Mouse (Mus musculus) kidney, postnatal 14 days (tissue): ENCODE measurements around the gene Nrp1.

Source experiments
- DNase-seq: peaks from one replicate; pipeline ENCODE4 v3.0.0; 2022; ENCODE audit warnings: mixed read lengths

The Nrp1 gene

GRCm38 (mm10) chr8:128358406-128358755 is at the start of gene Nrp1:
Nrp1 (plus strand) TSS chr8:128358604.
- DNase-seq, result peak; percentile 58

GRCm38 (mm10) chr8:128320797-128321196 is 37.6 kb upstream of the Nrp1 start:
- no peak for DNase-seq

DNA sequence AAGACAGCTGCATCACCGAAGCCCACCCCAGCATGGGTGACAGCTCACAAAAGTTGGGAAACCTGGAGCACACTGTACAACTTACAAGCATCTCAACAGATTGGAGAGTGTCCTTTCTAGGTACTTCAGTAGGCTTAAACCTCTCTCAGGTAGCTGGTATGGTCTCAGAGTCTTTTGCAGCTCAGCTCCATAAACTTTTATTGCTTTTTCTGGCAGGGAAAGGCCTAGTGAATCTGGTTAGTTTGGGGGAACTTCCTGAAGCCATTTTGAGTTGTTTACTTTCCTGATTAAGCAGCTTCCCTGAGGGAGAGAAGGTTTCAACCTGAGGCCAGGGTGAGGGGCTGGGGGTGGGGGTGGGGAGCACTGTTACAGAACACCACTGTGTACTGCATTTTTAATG is 31.1 kb upstream of the Nrp1 start:
- DNase-seq, result no peak

DNA sequence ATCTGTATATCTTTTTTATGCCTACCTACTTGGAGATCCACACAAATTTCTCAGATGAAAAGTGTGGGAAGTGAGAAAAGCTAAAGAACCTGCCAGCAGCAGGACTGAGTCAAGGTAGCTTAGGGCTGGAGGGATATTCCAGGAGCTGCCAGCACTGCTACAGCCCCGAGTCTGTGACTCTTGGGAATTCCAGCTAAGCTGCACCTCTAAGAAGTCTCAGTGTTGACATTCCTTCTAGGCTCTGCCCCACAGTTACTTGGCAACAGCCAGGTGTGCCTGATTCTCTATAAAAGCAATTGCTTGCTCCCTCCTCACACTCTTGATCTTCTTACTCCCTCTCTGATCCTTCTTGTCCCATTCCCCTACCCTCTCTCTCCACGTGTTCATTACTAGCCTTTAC is 30.5 kb upstream of the Nrp1 start:
- no peak for DNase-seq

GRCm38 (mm10) chr8:128329502-128329901 is 28.9 kb upstream of the Nrp1 start:
- no peak for DNase-seq

DNA sequence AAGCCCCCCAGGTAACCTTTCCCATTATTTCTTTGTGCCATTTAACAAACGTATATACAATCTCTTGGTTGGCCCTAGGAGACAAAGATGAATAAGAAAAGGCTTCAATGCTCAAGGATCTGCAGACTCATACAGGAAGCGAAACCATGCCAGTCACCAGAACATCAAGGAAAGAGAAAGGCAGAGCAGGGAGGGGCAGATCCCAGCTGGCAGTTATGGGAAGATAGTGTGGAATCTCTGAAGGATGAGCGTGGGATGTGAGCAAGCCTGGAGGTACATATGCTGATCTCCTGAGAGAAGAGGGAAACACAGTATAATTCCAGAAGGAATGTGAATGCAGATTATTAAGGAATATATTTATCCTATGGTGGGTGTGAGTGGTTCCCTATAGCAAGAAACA is 22.4 kb upstream of the Nrp1 start:
- no peak for DNase-seq

DNA sequence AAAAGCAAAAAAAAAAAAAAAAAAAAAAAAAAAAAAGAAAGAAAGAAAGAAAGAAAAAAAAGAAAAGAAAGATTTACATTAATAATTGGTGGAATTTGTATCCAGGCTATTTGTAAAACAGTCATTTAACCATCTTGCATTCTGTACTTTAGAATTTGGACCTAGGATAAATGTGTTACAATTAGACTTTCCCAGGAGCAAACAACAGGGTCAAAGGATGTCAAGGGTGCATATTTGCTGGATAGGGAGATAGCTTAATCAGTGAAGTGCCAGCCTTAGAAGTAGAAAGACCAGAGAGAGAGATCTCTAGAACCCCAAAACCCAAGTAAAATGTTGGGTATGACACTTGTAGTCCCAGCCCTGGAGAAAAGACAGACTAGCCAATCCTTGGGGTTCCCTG is 19.5 kb upstream of the Nrp1 start:
- DNase-seq, result no peak

DNA sequence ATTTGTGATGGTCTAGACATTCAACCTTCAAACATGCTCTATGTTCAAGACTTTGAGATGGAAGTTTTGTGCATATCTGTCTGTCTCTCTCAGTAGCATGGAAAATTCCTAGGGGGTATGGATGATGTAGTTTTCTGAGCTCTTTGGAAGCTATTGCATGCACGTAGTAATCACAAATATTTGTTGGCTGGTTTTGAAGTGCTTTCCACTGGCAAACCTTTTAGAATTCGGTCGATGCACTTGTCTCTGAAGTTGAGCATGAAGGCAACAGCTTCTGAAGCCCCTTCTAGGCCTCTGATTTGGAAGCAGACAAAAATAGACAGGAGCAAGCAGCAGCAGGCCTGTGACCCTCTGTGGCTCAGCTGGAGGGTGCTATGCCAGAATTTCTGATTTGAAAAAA is 18.9 kb upstream of the Nrp1 start:
- DNase-seq, result no peak

GRCm38 (mm10) chr8:128350405-128350804 is 8.0 kb upstream of the Nrp1 start:
- peak; percentile 64 for DNase-seq

DNA sequence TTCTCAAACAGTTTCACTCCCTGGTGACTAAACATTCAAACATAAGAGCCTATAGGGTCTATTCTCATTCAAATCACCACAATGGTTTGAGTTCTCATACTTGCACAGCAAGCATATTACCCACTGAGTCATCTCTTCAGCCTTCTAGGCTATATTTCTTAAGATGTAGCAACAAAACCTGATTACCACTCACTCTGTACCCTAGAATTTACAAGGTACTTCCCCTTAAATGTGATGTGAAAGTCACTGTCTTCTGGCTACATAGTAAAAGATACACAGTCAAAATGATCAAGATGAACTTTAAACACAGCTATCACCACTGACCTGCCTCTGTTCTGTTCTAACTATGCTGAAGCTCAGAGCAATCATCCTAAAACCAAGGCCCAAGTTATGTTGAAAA is 7.2 kb upstream of the Nrp1 start:
- no peak for DNase-seq

DNA sequence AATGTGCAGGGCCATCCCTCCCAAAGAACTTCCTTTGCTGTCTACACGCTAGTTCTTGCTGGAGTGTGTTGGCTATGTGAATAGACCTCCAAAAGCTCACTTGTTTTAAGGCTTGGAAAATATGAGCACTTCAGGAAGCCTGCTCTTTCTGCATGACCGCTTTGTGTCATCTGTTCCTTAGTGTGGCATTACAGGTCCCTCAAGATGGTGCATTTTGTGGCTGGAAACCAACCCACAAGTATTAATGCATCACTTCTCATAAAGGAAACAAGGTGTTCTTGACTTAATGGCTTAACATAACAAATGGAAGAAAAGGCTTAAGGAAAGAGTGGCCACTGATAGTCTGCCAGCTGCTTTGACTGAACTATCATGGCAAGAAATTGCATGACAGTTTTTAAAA is 5.6 kb upstream of the Nrp1 start:
- DNase-seq, result no peak

DNA sequence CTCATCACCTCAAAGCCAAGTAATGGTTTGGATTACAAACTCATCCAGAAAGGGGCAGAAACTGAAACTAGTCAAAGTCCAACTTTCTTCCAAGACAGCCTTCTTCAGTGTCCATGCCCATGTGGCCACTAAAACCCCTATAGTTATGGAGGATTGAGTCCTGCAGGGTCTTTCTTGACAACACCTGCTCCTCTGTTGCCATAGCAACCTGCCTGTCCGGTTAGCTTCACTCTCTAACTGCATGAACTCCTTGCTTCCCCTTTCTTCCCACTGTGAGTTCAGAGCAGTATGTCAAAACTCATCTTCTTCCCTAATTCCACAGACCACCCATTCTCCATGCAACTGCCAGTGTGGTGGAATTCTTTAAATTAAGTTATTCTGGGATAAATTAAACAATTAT is 4.4 kb upstream of the Nrp1 start:
- no peak for DNase-seq

- no peak for DNase-seq
These were observed 3.3 kb upstream of the Nrp1 start for GRCm38 (mm10) chr8:128355091-128355490.

DNA sequence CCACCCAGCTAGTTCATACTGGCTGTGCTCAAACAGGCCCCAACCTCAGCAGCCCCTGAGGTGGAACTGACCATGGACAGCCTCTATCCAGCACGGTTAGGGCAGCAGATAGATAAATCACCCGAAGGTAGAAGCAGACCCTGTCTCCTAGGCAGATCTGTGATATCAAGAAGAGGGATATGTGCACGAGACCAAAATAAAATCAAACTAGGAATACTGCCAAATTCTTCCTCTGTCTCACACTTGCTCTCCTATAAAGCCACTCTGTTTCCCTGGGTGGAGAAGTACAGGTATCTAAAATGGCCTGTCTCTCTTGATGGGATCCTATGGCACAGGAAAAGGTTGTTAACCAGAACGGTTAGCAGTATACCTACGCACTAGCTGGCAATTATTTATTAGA is 2.2 kb upstream of the Nrp1 start:
- no peak for DNase-seq

DNA sequence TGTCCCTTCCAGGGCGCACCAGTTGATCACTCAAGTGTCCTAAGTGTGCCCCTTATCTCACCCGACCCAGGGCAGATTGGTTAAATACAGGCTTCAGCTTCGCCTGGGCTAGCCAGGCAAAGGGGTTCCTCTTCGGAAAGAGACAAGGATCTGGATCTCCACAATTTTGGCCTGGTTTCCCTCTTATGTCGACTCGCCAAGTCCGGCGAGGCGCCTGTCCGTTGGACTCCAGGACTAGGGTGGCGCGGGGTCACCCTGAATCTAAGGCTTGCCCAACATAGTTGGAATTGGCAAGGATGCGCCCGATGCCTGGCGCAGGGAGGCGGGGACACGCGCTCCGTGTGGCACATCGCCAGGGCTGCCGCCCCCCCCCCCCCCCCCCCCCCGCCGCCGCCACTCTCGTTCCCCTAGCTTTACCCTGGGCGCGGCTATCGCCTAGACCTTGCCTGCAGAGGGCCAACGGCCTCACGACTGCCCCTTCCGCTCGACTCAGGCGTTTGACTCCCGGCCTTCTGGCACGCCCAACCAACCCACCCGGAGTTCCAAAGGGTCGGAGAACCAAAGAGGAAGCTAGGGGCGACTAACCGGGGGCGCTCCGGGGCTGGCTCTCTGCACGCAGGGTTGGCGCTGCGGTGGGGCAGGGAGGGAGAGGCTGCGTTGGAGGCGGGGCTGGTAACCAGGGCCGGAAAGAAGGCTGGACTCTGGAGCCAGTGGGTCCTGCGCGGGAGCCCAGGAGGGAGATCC is 1.4 kb upstream of the Nrp1 start:
- DNase-seq, result peak; percentile 92

GRCm38 (mm10) chr8:128357540-128358405 is 631 bp upstream of the Nrp1 start:
- DNase-seq, result peak; percentile 84

DNA sequence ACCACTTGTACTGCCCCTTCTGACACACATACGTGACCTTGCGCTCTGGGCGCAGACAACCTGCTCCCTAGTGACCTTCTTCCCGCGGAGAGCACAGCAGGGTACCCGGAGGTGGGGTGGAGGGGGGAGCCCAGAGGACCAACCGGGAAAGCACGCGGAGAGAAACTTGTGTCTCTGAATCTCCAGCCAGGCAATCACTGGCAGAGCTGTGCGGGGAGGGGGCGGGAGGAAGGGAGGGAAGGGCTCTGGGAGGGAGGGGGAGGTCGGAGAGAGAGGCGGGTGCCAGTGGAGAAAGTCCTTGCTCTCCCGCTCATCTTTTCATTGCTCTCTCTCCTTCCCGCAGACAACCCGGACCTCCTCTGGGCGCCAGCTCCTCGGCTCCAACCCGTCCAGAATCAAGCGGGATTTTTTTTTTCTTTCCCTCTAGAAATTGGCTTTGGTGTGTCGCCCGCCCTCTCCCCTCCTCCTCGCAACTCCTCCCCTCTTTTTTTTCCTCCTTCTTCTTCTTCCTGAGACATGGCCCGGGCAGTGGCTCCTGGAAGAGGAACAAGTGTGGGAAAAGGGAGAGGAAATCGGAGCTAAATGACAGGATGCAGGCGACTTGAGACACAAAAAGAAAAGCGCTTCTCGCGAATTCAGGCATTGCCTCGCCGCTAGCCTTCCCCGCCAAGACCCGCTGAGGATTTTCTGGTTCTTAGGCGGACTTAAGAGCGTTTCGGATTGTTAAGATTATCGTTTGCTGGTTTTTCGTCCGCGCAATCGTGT is 534 bp downstream of the Nrp1 start:
- peak; percentile 81 for DNase-seq

GRCm38 (mm10) chr8:128359521-128360318 is 1.3 kb downstream of the Nrp1 start:
- DNase-seq, result peak; percentile 42

DNA sequence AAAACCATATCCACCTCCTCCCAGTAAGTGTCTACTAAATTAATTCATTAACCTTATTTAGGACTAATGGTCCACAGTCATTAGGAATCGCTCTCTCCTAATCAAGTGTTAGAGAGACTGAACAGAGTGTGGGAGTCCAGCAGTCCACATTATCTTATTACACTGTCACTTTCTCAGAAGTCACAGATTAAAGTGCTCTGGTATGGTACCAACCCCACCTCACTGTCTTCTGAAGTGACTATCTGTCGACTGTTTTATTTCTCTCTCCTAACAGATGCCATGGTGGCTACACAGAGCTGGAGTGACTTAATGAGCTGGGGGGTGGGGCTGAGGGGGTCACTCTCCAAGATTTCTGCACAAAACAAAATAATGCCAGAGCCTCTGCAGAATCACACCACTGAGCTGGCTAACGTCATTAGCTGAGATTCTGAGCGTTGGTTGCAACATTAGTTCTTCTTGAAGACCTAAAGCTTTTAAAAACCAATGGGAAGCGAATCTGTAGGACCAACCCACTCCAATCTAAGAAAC is 3.0 kb downstream of the Nrp1 start:
- no peak for DNase-seq

DNA sequence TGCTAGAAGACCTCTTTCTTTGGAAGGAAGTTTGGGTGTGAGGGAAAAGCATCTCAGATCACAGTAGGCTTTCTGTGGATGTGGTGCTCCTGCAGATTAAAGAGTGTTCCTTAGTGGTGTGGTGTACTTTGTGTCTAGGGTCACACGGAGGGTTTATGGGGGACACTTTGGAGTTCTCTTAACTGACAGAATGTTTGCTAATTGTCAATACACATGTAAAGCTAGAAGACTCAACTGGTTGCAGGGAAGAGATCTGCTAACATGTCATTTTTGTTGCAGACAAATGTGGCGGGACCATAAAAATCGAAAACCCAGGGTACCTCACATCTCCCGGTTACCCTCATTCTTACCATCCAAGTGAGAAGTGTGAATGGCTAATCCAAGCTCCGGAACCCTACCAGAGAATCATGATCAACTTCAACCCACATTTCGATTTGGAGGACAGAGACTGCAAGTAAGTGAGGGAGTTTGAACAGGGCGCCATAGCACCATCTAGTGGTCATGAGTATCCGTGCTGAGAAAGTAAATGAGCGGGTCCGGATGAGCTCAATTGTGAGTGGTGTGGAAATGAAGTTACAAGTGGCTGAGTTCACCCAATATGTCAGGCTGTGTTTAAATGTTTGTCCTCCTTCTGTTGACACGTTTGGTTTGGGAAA is 4.7 kb downstream of the Nrp1 start:
- peak; percentile 89 for DNase-seq

- DNase-seq, result no peak
These were observed 12.1 kb downstream of the Nrp1 start for GRCm38 (mm10) chr8:128370496-128370895.

GRCm38 (mm10) chr8:128371026-128371425 is 12.6 kb downstream of the Nrp1 start:
- no peak for DNase-seq
